Mouse (Mus musculus): ENCODE data around the gene Gm20824.
"Not testable (repeated sequence)": the region's sequence is repeated elsewhere in the genome, so short reads cannot be mapped to it uniquely, and the experiment has no call there.

Gene Gm20824

GRCm38 (mm10) chrY:8257607-8258006, at the start of gene Gm20824:
Gene Gm20824, plus strand, starts transcription at chrY:8257907.
- DNase-seq (ENCODE audit: extremely low spot score, low read depth, low spot score): not testable (repeated sequence)

Measured in hindlimb bud, embryonic 11.5 days (tissue).